Mouse (Mus musculus) adrenal gland, adult 18-20 months (tissue): ENCODE data around the gene F2r. TPM values are rescaled to one million over a fixed set of nuclear protein-coding genes. Genes with fewer than 3 reads are reported as not detected.

Source experiments
- DNase-seq, 2 experiments: peaks; one replicate each; pipeline ENCODE4 v3.0.0; 2021 to 2022; ENCODE audit warnings: low spot score in 2 of 2
- total RNA-seq, 2 experiments: library from RNA; stranded (reverse); gene quantifications; 1 replicate in 1 of 2; 2 replicates in 1 of 2; pipeline ENCODE4 v1.2.3; 2021

The F2r gene
- total RNA-seq, 2 experiments from 2014 or later = 91.0 to 163 TPM

DNA sequence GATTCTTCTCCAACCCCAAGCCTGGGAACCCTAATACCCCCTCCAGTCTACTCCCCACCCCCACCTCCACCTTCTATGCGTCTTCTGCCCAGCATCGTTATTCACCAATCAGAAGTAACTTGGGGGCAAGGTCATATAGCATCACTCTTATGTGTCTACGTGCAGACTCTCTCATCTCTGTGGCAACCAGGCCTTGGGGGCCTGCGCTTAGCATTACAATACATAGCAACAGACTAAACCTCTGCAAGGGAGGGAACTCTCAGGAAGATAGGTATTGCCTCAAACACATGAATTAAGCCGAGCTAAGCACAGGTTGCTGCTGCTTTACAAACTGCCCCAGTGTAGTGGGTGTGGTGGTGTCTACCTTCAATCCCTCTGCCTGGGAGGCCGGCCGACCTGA lies 21.6 kb downstream of the F2r start:
- DNase-seq = no peak

DNA sequence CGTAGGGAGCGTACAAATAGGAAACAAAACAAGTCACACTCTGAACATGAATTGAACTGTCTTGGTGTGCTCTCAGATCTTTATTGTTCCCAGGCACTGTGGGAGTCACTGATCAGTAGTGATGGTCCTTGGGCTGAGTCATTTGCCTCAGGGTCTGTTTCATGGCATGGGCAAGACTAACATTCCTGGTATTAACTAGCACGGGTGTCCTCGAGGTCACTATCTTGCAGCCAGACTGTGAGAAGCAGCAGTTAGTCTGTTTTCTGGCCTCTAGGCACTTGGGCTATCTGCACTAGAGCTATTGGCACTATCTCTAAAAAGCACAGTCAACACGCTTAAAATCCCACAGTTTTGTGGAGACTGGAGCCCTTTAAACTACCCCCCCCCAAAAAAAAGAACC lies 22.4 kb downstream of the F2r start:
- DNase-seq = no peak

DNA sequence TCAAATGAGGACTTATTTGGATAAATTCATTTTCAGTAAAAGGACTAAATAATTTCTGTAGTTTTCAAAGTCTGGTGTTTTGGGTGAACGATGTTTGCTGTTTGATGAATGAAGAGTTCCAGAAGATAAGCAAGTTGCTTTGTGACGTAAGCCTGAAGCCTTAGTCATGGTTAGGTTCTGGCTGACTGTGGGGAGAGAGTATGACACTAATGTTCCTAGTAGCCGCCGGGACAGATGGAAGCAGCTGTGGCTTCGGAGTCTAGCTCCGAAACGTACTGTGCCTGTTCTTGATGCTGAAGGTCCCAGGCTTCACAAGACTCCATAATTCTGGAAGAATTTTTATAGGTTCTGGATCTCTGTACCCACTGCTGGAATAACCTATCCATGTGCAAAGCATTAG lies 22.9 kb downstream of the F2r start:
- DNase-seq = no peak

DNA sequence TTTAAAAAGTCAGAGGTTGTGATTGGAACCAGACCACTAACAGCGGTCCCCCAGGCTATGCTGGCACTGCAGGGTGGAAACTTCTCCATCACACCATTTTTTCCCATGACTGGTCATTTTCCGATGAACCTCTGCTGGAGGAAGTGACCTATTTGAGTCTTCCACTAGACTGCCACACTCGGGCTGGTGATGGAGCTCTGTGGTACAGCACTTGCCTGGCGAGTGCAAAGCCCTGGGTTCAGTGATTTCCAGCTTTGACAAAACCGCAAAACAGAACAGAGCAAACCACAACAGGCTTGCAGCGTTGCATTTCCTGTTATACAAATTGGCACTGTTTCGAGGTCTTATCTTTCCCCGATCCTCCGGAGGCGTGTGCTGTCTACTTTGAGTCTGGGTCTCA lies 25.4 kb downstream of the F2r start:
- no peak for DNase-seq

DNA sequence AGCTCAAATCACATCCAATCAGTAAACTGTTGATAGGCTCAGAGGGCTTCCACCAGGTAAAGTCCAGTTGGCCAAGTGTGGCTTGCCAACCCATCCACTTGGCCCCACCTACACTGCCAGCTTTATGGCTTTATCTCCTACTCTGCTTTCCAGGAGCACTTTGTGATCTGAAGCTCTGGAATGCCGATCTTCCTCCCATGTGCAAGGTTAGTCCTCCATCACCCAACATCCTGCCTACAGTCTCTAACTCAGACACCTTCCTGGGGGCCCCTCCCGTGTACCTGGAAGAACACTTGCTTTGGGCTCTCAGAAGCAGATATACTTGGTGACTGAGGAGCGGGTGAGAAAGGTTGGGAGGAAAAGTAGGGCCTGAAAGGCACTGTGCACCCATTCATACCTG lies 26.7 kb downstream of the F2r start:
- DNase-seq = no peak

DNA sequence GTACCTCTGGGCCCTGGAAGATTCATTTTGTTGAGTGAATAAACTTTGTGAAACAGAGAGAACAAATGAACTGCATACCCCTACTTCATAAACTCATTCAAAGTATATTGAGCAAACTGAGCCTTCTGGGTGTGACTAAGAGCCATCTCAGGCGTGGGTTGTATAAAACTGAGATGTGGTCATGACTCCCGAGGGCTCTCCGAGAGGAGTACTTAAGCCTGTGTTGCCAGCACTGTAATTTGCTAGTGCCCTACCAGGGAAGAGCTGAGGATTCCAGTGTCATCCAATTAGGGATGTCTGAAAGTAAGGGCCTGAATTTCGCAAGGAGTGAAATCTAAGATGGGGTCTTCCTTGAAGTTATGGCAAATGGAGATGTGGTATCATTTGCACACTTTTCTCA lies 30.7 kb downstream of the F2r start:
- no peak for DNase-seq

DNA sequence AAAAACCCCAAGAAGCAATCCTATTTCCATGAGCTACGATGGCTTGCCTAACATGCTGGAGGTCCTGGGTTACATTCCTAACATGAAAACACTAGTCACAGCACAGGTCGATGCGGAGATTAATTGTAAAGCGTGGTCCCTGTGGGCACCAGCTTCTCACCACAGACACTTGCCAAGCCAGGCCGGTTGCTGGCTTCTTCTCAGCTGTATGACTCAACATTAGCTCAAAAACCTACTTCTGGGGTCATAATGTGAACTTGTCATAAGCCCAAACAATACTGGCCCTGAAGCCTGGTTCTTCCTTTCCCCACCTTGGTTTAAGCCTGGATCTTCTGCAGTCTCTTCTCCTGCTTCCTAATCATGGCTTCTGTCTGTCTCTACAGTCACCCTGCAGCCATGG lies 33.4 kb downstream of the F2r start:
- DNase-seq = no peak

DNA sequence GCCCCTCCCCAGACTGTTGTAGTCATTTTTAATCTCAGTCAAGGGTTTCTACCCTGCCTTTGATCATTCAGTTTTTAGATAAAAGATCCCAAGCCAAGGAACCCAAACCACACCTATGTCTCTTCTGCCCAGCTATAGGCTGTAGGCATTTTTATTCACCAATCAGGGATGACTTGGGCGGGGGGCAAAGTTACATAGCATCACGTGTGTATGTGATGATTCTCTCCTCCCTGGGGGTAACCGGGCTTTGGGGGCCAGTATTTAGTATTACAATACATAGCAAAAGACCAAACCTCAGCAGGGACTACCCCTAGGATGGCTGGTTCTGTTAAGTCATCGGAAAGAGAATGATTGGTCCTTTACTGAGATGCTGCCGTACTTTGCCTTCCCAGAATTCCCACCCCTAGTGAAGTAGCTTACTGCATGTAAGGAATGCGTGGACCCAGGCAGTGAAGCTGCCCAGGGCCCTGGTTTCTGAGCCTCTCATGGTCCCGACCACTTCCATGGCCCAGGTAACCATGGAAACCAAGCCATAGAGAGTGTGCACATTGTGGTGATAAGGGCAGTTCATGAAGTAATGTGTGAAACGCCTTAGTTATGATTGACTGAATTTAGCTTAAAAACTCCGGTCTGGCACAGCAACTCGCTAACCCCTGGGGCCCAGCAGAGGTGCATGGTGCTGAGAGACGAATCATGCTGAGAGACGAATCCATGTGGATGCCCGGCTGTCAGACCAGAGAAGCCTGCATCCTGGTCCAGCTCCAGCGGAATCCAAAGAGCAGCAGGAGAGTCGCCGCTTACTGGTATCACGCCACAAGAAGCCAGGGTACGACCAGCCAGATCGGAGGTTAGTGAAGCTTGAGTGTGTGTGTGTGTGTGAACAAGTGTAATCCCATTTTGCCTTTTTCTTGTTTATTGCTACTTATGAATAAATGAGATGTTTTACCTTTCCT lies 34.8 kb downstream of the F2r start:
- no peak for DNase-seq

DNA sequence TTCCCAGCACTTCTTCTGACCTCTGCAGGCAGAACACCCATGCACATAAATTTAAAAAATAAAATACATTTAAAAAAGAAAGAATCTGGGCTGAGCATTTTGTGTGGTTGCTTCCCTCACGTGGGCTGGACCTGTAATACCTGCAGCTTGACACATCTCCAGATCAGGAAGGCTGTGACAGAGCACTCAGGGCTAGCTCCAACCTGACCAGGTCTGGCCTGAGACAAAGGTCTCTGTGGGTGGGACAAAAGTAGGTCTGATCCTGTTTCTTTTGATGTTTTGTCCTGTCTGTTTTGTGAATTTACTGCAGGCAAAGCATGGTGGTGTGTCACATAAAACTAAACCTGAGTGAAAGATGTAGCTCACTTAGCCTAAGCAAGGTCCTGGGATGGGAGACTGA lies 36.4 kb downstream of the F2r start:
- DNase-seq = no peak

DNA sequence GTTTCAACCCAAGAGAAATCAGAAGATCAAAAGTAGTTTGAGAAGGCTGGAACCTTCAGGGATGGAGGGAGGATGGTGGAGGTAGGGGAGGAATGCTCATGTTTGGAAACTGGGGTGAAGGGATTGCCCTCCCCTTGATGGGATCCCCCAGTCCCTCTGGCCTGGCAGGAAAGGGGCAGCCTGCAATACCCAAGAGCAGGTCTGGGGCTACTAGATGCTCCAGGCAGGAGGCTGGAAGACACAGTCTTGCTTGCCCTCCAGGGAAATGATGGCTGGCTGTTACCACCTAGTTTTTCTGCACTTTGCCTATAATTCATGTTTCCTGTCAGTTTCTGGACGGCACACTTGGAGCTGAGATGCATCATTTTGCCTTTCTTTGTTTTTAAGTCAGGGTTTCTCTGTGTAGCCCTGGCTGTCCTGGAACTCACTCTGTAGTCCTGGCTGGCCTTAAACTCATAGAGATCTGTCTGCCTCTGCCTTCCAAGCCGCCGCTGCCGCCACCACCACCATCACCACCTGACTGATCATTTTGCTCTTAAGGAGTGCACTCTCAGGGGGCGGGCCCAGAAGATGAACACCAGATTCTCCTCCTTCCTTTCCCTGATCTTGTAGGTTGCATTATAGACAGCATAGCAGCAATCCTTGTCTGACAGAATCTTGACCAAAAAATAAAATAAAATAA lies 40.1 kb downstream of the F2r start:
- DNase-seq = no peak

DNA sequence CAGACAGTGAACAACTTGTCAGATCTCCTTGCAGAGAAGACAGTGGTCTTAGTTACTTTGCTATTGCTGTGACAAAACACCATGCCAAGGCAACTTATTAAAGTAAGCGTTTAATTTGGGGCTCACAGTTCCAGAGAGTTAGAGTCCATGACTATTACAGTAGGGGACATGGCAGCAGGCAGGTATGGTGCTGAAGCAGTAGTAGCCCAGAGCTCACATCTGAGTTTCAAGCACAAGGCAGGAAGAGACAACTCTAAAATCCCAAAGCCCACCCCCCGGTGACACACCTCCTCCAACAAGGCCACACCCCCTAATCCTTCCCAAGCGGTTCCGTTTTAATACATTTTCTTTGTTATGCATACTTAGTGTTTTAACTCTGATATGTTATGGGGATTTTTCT lies 47.4 kb downstream of the F2r start:
- DNase-seq = no peak

DNA sequence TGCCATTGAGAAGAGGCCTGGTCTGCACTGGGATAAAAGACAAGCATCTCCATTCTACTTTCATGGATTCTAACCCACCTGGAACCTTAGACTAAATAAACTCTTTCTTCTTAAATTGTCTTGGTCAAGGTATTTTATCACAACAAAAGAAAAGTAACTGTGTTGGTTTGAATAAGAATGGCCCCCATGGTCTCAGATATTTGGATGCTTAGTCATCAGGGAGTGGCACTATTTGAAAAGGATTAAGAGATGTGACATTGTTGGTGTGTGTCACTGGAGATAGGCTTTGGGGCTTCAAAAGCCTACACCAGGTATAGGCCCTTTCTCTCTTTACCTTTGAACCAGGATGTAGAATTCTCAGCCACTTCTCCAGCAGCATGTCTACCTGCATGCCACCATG lies 49.0 kb downstream of the F2r start:
- no peak for DNase-seq

DNA sequence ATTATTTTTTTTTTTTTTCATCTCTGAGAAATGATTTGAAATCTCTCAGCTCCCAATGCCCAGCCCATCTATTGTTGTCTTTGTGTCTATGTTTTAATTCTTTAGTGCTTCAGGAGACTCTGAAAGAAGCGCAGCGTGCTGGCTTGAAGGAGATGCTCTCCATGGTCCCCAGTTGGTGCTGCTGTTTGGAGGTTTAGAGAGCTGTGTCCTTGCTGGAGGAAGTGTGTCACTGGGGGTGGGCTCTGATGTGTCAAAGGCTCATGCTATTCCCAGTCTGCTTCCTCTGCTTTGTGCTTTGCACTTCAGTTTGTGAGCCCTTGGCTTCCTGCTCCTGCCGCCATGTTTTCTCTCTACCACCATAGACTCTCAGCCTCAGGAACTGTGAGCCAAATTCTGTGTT lies 50.0 kb downstream of the F2r start:
- no peak for DNase-seq

DNA sequence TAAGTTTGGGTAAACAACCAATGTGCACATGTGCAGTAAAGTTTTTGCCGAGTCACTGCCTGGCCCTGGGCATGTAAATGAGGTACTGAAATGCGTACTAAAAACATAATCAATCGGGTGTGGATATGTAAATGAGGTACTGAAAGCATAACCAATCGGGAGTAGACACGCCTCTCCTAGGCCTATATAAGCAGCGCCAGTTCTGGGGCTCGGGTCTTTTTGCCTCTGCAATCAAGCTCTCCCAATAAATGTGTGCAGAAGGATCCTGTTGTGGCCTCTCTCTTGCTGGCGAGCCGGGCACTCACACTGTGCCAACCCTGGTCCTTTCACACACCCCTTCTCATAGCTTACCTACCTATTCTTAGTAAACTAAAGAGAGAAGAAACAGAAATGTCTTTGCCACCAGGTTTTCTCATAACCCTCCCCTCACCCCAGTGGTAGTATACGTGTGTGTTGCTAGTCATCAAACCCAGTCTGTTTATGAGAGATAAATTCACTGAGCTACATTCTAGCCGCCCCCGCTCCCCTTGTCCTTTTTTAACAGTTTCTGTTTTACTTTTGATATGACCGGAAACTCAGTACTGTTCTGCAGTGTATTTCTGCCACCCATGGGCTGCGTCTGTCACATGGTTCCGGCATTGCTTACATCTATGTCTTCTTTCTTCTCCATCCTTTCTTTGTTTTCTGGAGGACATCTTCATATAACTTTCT lies 51.3 kb downstream of the F2r start:
- no peak for DNase-seq

DNA sequence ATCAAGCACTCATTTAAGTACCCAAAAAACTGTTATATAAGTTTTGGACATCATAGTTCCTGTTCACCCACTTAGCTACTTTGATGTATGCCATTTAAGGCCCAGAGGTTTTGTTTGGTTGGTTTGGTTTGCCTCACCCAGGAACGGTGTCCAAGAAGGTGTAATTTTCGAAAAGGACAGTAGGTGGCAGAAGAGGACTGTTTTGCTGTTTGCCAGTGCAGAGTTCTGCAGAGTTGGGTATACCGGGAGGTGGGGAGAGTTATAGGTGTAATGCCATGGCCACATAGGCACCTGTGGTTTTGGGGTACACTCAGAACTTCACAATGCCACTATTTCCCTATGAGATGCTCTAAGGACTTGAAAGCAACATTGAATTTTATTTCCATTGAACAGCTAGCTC lies 54.6 kb downstream of the F2r start:
- peak; percentile 61 to 75 for DNase-seq

DNA sequence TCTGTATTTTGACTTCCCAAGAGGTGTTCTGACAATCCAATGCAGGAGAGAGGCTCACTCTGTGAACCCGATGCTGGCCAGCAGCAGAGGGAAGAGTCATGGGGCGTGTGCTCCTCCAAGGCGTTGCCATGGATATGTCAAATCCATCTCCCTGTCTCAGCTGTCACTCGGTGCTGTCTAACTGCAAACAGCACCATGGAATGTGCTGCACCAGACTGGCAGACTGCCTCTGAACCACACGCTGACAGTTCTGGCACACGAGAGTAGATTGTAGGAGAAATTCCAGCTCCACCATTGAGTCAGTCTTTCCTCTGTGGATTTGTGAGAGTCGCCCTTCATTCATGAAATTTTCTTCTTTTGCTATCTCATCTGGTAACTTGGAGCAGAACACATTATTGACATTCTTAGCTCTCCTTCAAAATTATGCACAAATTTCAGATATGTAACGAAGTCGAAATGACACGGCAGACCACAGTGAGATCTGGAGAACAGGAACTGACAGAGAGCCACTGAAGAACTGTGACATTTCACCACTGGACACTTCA lies 55.1 kb downstream of the F2r start:
- no peak for DNase-seq

DNA sequence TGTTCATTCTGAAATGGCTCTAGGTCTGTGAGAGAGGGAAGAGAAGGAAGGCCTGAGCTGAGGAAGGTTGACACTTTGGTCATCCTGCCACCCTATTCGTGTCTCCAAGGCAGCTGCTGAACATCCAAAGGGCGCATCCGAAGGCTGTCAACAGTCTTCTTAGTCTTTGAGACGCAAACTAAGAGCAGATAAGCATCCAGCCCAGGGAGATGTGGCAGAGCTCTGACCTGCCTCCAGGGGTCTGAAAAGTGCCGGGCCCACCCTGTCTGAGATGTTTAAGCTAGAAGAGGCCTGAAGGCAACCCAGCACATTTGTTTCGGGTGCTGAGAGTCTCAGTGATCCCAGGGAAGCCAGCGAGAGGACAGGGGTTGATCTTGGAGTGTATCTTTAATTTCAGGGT lies 61.0 kb downstream of the F2r start:
- no peak for DNase-seq

DNA sequence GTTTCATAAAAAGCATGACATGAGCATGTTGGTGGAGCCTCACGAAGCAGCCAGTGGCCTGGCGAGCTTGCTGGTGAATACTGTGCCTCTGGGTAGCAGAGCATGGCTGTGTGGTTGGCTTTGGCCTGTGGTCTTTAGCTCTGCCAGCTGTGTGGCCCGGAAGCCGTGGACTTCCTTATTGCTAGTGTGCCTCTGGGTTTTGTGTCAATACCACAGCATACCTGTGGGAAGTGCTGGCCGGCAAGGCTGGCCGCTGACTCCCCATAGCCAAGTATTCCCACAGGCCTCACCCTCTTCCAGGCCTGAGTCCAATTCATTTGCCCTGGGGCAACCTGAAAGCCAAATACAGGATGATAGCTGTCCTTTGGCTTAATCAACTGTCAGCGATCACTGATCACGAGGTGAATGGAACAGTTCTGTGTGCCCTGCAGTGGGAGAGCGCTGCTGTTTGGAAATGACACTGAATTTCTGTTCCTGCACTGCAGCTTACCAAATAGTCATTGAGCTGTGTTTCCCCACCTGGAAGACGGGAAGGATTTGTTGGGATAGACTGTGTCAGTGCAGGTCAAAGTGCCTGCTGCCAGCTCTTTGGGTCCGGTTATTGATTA lies 64.3 kb downstream of the F2r start:
- no peak for DNase-seq
